Mouse (Mus musculus): ENCODE measurements at regions not wholly inside any gene's neighbourhood (a gene's known extent, or its start where the extent isn't known, plus 50 kb on each side); places are given as distances from the start of the nearest gene placed in this dataset.

DNA sequence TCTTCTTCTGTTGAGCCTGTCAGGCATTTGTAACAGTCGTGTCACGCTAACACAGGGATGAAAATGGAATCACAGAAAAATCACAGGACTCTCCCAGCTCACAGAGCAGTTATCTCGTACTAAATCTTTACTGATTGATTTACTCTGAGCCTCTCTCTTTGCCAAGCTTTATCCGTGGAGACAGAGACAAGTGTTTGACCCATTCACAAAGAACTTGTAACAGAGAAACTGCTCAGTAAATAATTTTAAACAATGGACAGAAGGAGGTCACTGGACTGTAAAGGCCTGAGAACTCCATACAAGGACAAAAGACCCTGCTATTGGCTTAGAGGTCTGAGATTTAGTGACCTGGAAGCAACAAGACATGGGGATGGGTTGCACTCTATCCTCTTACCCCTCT, 66.5 kb downstream of the Nps start:
- no peak overlapping the region for H3K4me3 ChIP-seq (ENCODE audit: low read length)
- H3K4me2 ChIP-seq (replicated peaks; ENCODE audit: low read depth, low read length), result no peak overlapping the region
- no peak overlapping the region for H3K27ac ChIP-seq (ENCODE audit: low read length)
- 61% methylated on average over 4 of the region's 4 CpGs for WGBS
- no peaks in the 10 kb centered on the region for H3K9me3 ChIP-seq (ENCODE audit: low read length)
- no peaks in the 10 kb centered on the region for H3K27me3 ChIP-seq (ENCODE audit: insufficient read depth, low read length)
- no peaks in the 10 kb centered on the region for H3K36me3 ChIP-seq (ENCODE audit: insufficient read depth, low read length)
- no peak overlapping the region for H3K9ac ChIP-seq (replicated peaks; ENCODE audit: low read length)
- ATAC-seq (ENCODE audit: low FRiP score, low TSS enrichment), result no peak
- H3K4me1 ChIP-seq (ENCODE audit: insufficient read depth, low read length), result no peaks in the 10 kb centered on the region

DNA sequence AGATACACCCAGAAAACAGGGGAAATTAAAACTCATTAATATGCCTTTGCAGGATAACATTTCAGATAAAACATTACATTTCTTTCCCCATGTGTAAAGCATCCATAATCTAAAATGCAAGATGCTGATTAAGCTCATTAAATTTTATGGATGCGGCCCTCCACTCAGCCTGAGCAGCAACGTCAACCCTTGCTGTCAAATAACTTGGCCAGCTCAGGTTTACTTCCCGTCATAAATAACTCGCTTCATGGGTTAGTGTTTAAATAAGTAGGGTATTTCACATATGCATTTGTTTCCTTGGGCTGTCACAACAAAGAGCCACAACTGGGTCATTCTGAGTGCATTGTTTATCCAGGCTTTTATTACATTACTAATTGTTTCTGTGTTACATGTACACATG, 65.1 kb upstream of the Foxi2 start:
- peak; percentile 84 for ATAC-seq (ENCODE audit: low FRiP score, low TSS enrichment)
- Histone ChIP-seq H3K4me1 (ENCODE audit: insufficient read depth, low read length) (peaks cover 6% of the 10 kb centered on the region; the same call in 1 of the 2 replicates), H3K36me3 (ENCODE audit: insufficient read depth, low read length) (no peaks in the 10 kb centered on the region), H3K27ac (ENCODE audit: low read length) (no peak overlapping the region), H3K9me3 (ENCODE audit: low read length) (no peaks in the 10 kb centered on the region), H3K9ac (replicated peaks; ENCODE audit: low read length) (no peak overlapping the region), H3K4me2 (replicated peaks; ENCODE audit: low read depth, low read length) (no peak overlapping the region), H3K4me3 (ENCODE audit: low read length) (no peak overlapping the region), H3K27me3 (ENCODE audit: insufficient read depth, low read length) (no peaks in the 10 kb centered on the region)
- WGBS, result 25% methylated on average over 4 of the region's 4 CpGs

DNA sequence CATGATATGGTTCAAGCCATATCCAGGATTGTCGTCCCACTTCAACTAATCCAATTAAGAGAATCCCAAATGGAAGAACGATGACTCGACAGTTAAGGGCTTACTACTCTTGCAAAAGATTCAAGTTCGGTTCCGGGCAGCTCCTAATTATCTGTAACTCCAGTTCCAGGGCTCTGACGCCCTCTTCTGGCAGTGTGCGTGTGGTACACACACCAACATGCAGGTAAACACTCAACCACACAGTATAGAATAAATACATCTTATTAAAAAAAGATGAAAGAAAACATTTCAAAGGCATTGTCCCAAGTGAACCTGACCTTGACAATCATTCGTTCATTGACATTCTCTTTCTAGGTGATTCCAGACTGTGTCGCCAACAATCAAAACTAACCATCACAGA, 63.4 kb upstream of the Foxi2 start:
- no peak for ATAC-seq (ENCODE audit: low FRiP score, low TSS enrichment)
- Histone ChIP-seq H3K4me1 (ENCODE audit: insufficient read depth, low read length) (peaks cover 6% of the 10 kb centered on the region; the same call in 1 of the 2 replicates), H3K4me3 (ENCODE audit: low read length) (no peak overlapping the region), H3K9me3 (ENCODE audit: low read length) (no peaks in the 10 kb centered on the region), H3K27me3 (ENCODE audit: insufficient read depth, low read length) (no peaks in the 10 kb centered on the region), H3K9ac (replicated peaks; ENCODE audit: low read length) (no peak overlapping the region), H3K4me2 (replicated peaks; ENCODE audit: low read depth, low read length) (no peak overlapping the region), H3K27ac (ENCODE audit: low read length) (no peak overlapping the region), H3K36me3 (ENCODE audit: insufficient read depth, low read length) (no peaks in the 10 kb centered on the region)
- 88% methylated on average over 9 of the region's 9 CpGs for WGBS

DNA sequence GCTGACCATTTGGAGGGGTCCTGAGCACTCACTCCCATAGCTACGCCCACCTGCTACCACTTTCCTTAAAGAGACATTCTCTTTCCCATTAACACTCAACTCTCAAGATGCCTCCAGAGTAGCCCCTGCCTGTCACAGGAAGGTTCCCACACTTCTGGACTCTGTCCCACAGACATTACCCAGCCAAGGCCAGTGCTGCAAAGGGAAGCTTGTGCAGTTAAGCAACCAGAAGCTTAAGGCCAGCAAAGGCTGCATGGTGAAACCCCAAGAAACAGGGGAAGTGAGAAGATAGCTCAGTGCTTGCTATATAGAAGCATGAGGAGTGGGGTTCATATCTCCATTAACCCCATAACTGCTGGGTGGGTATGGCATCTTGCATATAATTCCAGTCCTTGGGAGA, 52.3 kb upstream of the Foxi2 start:
- no peak for ATAC-seq (ENCODE audit: low FRiP score, low TSS enrichment)
- Histone ChIP-seq H3K27me3 (ENCODE audit: insufficient read depth, low read length) (no peaks in the 10 kb centered on the region), H3K4me2 (replicated peaks; ENCODE audit: low read depth, low read length) (no peak overlapping the region), H3K27ac (ENCODE audit: low read length) (no peak overlapping the region), H3K4me3 (ENCODE audit: low read length) (no peak overlapping the region), H3K9me3 (ENCODE audit: low read length) (no peaks in the 10 kb centered on the region), H3K9ac (replicated peaks; ENCODE audit: low read length) (no peak overlapping the region), H3K36me3 (ENCODE audit: insufficient read depth, low read length) (no peaks in the 10 kb centered on the region), H3K4me1 (ENCODE audit: insufficient read depth, low read length) (0 out of 2 replicates have a peak, but pooled peaks cover 2% of the 10 kb centered on the region)
- 85% methylated on average over 1 of the region's 1 CpGs for WGBS
